Mouse (Mus musculus) neural tube, embryonic 11.5 days (tissue): ENCODE results near the gene Jph3. TPM values are rescaled to one million over a fixed set of nuclear protein-coding genes. Genes with fewer than 3 reads are reported as not detected.

ENCODE experiments used
- ATAC-seq: fragments of 200-750 bp; cut with Nextera tagmentation; 2 replicates; pipeline ENCODE4 v1.8.0; 2017; ENCODE audit warnings: moderate number of reproducible peaks, mild to moderate bottlenecking, moderate TSS enrichment, moderate library complexity; ENCODE audit not compliant: insufficient read depth, low FRiP score, low TSS enrichment
- DNase-seq: peaks from one replicate; pipeline ENCODE4 v3.0.0-alpha.2; 2015; ENCODE audit warnings: low spot score
- H3K27ac ChIP-seq: fragments of 300-500 bp; sonication (generic); 2 replicates; pipeline ENCODE4 v1.5.1; 2014; ENCODE audit warnings: low read depth, mild to moderate bottlenecking, low read length
- H3K27me3 ChIP-seq: fragments of 300-500 bp; sonication (generic); 2 replicates; pipeline ENCODE4 v1.6.1; 2014; ENCODE audit warnings: mild to moderate bottlenecking, low read length, mixed read lengths; ENCODE audit not compliant: control insufficient read depth, insufficient read depth
- H3K36me3 ChIP-seq: fragments of 300-500 bp; sonication (generic); 2 replicates; pipeline ENCODE4 v1.6.1; 2014; ENCODE audit warnings: mild to moderate bottlenecking, low read length, moderate library complexity, mixed read lengths; ENCODE audit not compliant: control insufficient read depth, insufficient read depth
- H3K4me1 ChIP-seq: fragments of 300-500 bp; sonication (generic); 2 replicates; pipeline ENCODE4 v1.6.1; 2014; ENCODE audit warnings: low read length, mixed read lengths; ENCODE audit not compliant: control insufficient read depth, insufficient read depth
- H3K4me2 ChIP-seq: fragments of 300-500 bp; sonication (generic); 2 replicates; pipeline ENCODE4 v1.6.1; 2014; ENCODE audit warnings: low read depth, mild to moderate bottlenecking, moderate library complexity
- H3K4me3 ChIP-seq: fragments of 300-500 bp; sonication (generic); 2 replicates; pipeline ENCODE4 v1.5.1; 2014; ENCODE audit warnings: low read depth, low read length
- H3K9ac ChIP-seq: fragments of 300-500 bp; sonication (generic); 2 replicates; pipeline ENCODE4 v1.6.1; 2014; ENCODE audit warnings: mild to moderate bottlenecking, low read length
- H3K9me3 ChIP-seq: fragments of 300-500 bp; sonication (generic); 2 replicates; pipeline ENCODE4 v1.6.1; 2016; ENCODE audit warnings: low read length; ENCODE audit not compliant: control insufficient read depth
- WGBS: fragments of 180-500 bp; shearing (Covaris S2); extraction: QIAGEN DNeasy Blood & Tissue Kit; methylation state at CpG from one replicate; pipeline ENCODE4 v1.1.7; 2014; 5-methylcytosine and 5-hydroxymethylcytosine counted together
- polyA plus RNA-seq: library from polyadenylated mRNA; unstranded; fragments of >200 nt; fragmentation: Nextera tagmentation; extraction: Ambion mirVana; gene quantifications from 2 replicates; pipeline ENCODE4 v1.2.1, GENCODE M21; 2014

Jph3 gene
- 16.9 and 18.1 TPM in 2 replicates for polyA plus RNA-seq

- no peak for ATAC-seq
- DNase-seq, result no peak
- H3K9ac ChIP-seq, result peak within 1 kb of the TSS; percentile 58
- no peaks in the 10 kb centered on the region for H3K36me3 ChIP-seq
- H3K27me3 ChIP-seq, result peaks cover 49% of the 10 kb centered on the region
- H3K4me1 ChIP-seq, result 0 out of 2 replicates have a peak, but pooled peaks cover 3% of the 10 kb centered on the region
- H3K27ac ChIP-seq, result 0 out of 2 replicates have a peak within 1 kb of the TSS, but pooled peaks have one; percentile 53
- peak within 1 kb of the TSS; percentile 58 for H3K4me3 ChIP-seq
- 9% methylated on average over 12 of the region's 12 CpGs for WGBS
- H3K9me3 ChIP-seq, result no peaks in the 10 kb centered on the region
- H3K4me2 ChIP-seq, result peak within 1 kb of the TSS; percentile 87
Observed at GRCm38 (mm10) chr8:121729323-121729722, at the start of gene Jph3. Gene Jph3 (plus strand): TSS chr8:121729623.

DNA sequence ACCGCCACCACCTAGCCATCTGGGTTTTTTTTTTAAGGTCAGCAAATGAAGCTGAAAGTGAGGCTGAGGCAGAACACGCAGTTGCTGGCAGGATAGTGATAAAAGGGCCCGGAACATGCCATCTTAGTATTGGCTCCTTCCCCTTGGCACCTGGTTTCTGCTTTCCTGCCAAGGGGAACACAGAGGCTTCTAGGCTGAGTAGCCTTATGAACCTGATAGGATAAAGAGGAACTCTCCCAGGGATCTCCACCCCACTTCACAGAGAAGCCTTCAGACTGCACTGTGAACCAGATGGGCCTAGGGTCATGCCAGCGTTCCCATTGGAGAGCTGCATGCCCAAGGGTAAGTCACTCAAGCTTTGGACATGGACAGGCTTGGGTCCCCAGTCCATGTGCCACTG is 48.5 kb upstream of the Jph3 start:
- Histone ChIP-seq H3K36me3 (no peaks in the 10 kb centered on the region), H3K4me3 (no peak overlapping the region), H3K9ac (no peak overlapping the region), H3K27ac (no peak overlapping the region), H3K27me3 (no peaks in the 10 kb centered on the region), H3K9me3 (no peaks in the 10 kb centered on the region), H3K4me2 (no peak overlapping the region), H3K4me1 (no peaks in the 10 kb centered on the region)
- ATAC-seq, result no peak
- no peak for DNase-seq
- 95% methylated on average over 4 of the region's 4 CpGs for WGBS

- H3K27ac ChIP-seq, result no peak overlapping the region
- H3K9ac ChIP-seq, result no peak overlapping the region
- 74% methylated on average over 10 of the region's 10 CpGs for WGBS
- no peaks in the 10 kb centered on the region for H3K27me3 ChIP-seq
- no peaks in the 10 kb centered on the region for H3K9me3 ChIP-seq
- no peaks in the 10 kb centered on the region for H3K36me3 ChIP-seq
- no peak for DNase-seq
- H3K4me1 ChIP-seq, result no peaks in the 10 kb centered on the region
- no peak overlapping the region for H3K4me2 ChIP-seq
- H3K4me3 ChIP-seq, result no peak overlapping the region
- no peak for ATAC-seq
Observed at GRCm38 (mm10) chr8:121681457-121681856, 48.0 kb upstream of the Jph3 start.

DNA sequence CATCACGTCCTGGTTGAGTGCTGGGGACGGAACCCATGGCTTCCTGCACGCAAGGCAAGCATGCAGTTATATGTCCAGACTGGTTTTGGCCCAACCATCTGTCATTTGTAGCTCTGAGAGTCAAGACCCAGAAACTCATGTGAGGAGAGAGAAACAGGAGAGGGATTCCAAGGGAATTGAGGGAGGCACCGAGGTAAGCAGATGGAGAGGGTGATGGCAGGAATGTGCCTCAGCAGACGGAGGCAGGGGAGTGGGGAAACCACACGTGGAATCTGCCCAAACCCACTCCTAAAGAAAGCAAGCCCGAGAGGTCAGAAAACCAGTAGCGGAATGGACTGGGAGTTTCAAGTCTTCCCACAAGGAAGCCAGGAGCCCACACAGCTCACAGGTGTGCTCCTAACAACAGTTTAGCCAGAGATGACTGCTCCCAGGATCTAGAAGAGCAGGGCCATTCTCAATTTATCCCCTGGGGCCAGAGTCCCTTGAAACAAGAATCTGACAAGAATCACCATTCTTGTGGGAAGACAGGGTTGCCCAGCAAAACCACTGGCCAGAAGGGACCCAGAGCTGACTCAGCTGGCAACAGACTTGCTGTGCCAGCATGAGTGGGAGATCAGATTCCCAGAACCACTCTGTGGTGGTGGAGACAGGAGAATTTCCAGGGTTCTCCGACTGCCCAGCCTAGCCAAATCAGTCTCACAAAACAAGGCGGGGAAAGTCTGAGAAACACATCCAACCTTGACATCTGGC is 46.2 kb upstream of the Jph3 start:
- DNase-seq, result no peak
- Histone ChIP-seq H3K27me3 (no peaks in the 10 kb centered on the region), H3K4me2 (no peak overlapping the region), H3K36me3 (no peaks in the 10 kb centered on the region), H3K27ac (no peak overlapping the region), H3K9ac (no peak overlapping the region), H3K4me1 (peaks cover 4% of the 10 kb centered on the region), H3K4me3 (no peak overlapping the region), H3K9me3 (no peaks in the 10 kb centered on the region)
- WGBS, result 77% methylated on average over 10 of the region's 10 CpGs
- no peak for ATAC-seq

DNA sequence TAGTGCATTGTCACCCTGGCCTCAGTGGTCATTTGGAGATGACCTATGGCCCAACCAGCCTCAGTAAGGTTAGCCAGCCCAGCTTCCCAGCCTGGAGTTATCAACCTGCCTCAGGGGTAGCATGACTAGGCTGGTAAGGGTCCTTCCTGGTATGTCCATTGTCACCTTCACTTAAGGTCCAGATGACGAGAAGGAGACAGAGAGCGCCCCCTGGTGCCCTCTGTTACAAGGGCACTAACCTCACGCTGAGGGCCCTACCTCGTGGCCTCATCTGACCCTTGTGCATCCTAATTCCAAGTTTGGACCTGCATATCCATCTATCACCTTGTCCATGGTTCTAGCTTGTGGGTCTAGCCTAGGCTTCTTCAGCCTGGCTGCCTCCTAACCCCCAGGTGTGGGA is 44.0 kb upstream of the Jph3 start:
- Histone ChIP-seq H3K27ac (no peak overlapping the region), H3K9me3 (no peaks in the 10 kb centered on the region), H3K4me3 (no peak overlapping the region), H3K4me2 (no peak overlapping the region), H3K9ac (no peak overlapping the region), H3K27me3 (no peaks in the 10 kb centered on the region), H3K36me3 (no peaks in the 10 kb centered on the region), H3K4me1 (peaks cover 4% of the 10 kb centered on the region)
- DNase-seq, result peak; percentile 64
- ATAC-seq, result no peak
- WGBS, result 18% methylated on average over 4 of the region's 4 CpGs

GRCm38 (mm10) chr8:121687455-121688161 is 41.8 kb upstream of the Jph3 start:
- 0 out of 2 replicates have a peak overlapping the region, but pooled peaks have one; percentile 10 for H3K27ac ChIP-seq
- WGBS, result 58% methylated on average over 14 of the region's 14 CpGs
- DNase-seq, result peak; percentile 44

DNA sequence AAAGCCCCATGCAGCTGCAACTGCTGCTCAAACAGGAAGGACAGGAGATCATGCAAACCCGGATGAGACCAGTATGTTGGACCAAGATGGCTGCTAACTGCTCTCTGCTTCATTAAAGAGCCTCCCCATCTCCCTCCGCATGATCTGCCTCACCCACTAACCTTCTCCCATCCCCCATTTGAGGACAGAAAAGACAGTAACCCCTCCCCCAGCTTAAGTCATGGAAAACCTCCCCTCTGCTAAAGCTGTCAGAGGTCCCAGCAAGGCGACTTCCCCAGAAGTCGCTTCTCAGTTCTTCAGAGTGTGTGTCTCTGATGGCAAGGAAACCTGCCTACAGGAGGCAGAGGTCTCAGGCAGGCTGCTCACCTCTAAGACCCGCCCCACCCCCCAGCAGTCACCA is 40.9 kb upstream of the Jph3 start:
- peaks cover 4% of the 10 kb centered on the region for H3K4me1 ChIP-seq
- H3K27me3 ChIP-seq, result no peaks in the 10 kb centered on the region
- H3K9me3 ChIP-seq, result no peaks in the 10 kb centered on the region
- no peak overlapping the region for H3K9ac ChIP-seq
- no peak overlapping the region for H3K4me2 ChIP-seq
- H3K27ac ChIP-seq, result no peak overlapping the region
- WGBS, result 42% methylated on average over 5 of the region's 5 CpGs
- H3K4me3 ChIP-seq, result no peak overlapping the region
- no peaks in the 10 kb centered on the region for H3K36me3 ChIP-seq
- DNase-seq, result no peak
- ATAC-seq, result no peak

More at GRCm38 (mm10) chr8:121687455-121688161, 41.8 kb upstream of the Jph3 start:
- Histone ChIP-seq H3K4me2 (no peak overlapping the region), H3K4me3 (no peak overlapping the region), H3K27me3 (no peaks in the 10 kb centered on the region), H3K9ac (no peak overlapping the region), H3K36me3 (no peaks in the 10 kb centered on the region), H3K9me3 (no peaks in the 10 kb centered on the region), H3K4me1 (peaks cover 4% of the 10 kb centered on the region)
- no peak for ATAC-seq

DNA sequence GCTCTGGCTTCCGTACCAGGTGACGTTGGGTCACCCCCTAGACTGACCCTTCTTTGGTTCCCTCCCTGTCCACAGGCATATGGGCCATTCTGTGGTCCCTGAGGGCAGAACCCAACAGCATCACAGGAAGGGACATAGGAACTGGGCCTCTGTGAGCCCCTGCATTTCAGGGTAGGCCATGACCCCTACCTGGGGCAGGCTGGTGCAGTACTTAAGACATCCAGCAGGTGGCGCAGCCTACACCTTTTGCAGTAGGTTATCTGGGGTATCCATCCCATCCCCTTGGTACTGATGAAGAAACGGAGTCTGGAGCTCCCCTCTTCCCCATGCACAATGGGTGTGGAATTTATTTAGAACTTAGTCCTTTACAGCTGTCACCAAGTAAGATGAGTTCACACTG is 35.0 kb upstream of the Jph3 start:
- WGBS, result 52% methylated on average over 4 of the region's 4 CpGs
- DNase-seq, result no peak
- Histone ChIP-seq H3K27me3 (no peaks in the 10 kb centered on the region), H3K4me3 (no peak overlapping the region), H3K36me3 (no peaks in the 10 kb centered on the region), H3K4me2 (no peak overlapping the region), H3K9ac (no peak overlapping the region), H3K9me3 (no peaks in the 10 kb centered on the region), H3K27ac (no peak overlapping the region), H3K4me1 (peaks cover 10% of the 10 kb centered on the region)
- ATAC-seq, result no peak
